In genomic region chr19:18631644-18632219, GRCm38 (mm10) we compare ENCODE assay signal across 8 mouse cellular contexts. TPM values are rescaled to one million over a fixed set of nuclear protein-coding genes. Genes with fewer than 3 reads are reported as not detected.
A peak's percentile ranks its signal among the peaks of the same experiment; 100 is the strongest.
DNase-seq lines count a peak whose midpoint lies in the region; ATAC-seq lines count a peak whose summit lies in the region.

Ostf1 (minus strand) TSS chr19:18631823.
Nmrk1 (plus strand) TSS chr19:18631950.

- H3K36me3 ChIP-seq in hindbrain, embryonic 16.5 days (ENCODE audit: control insufficient read depth, insufficient read depth, low read length): no peaks in the 10 kb centered on the region
- peaks cover 1% of the 10 kb centered on the region; the same call in 1 of the 2 replicates for H3K36me3 ChIP-seq in macrophage (ENCODE audit: inconsistent target)

- H3K4me2 ChIP-seq in hindbrain, embryonic 16.5 days (ENCODE audit: low read length): peak within 1 kb of the TSS; percentile 97

- peak within 1 kb of the TSS; percentile 76 for H3K9ac ChIP-seq in hindbrain, embryonic 16.5 days (ENCODE audit: low read depth, low read length)

- under 1% methylated on average over 51 of the region's 51 CpGs for WGBS in hindbrain, embryonic 16.5 days
- under 1% methylated on average over 47 of the region's 51 CpGs for WGBS in macrophage (ENCODE audit: missing documents)

- no peaks in the 10 kb centered on the region; the same call in 1 of the 2 replicates for H3K4me1 ChIP-seq in hindbrain, embryonic 16.5 days (ENCODE audit: control insufficient read depth, insufficient read depth, low read depth, low read length)

- peaks cover 75% of the 10 kb centered on the region for H3K79me2 ChIP-seq in macrophage (ENCODE audit: inconsistent target)

- peak; percentile 78 for DNase-seq in WW6 (ENCODE audit: low read depth, low spot score)
- DNase-seq in cerebellum, postnatal 4 days (ENCODE audit: low spot score in 2 of 2): peak; percentile 84 to 92
- peak; percentile 99 for DNase-seq in gastrocnemius, adult 18-20 months (ENCODE audit: low spot score)
- peak; percentile 93 to 94 for DNase-seq in left cerebral cortex, adult 18-20 months (ENCODE audit: low spot score in 2 of 2)
- DNase-seq in right cerebral cortex, adult 18-20 months: peak; percentile 94
- DNase-seq in urinary bladder, postnatal 10 days (ENCODE audit: low spot score): peak; percentile 91

- H3K4me3 ChIP-seq in hindbrain, embryonic 16.5 days (ENCODE audit: low read length): peak within 1 kb of the TSS; percentile 83
- peak within 1 kb of the TSS; percentile 69 for H3K4me3 ChIP-seq in macrophage (ENCODE audit: inconsistent target)

- ATAC-seq in hindbrain, embryonic 16.5 days: peak; percentile 99

- H3K9me3 ChIP-seq in hindbrain, embryonic 16.5 days (ENCODE audit: control insufficient read depth, low read length): no peaks in the 10 kb centered on the region

- no peaks in the 10 kb centered on the region for H3K27me3 ChIP-seq in hindbrain, embryonic 16.5 days (replicated peaks; ENCODE audit: control insufficient read depth, insufficient read depth, low read length)

- H3K27ac ChIP-seq in hindbrain, embryonic 16.5 days (ENCODE audit: low read depth, low read length): peak within 1 kb of the TSS; percentile 65
- H3K27ac ChIP-seq in macrophage: peak within 1 kb of the TSS; percentile 89

RNA-seq across cellular contexts. Expression of gene Ostf1, which starts in this region (rescaled TPM):
- 10 to 100 TPM; 24.2 to 24.3 TPM for total RNA-seq in gastrocnemius, adult 18-20 months (2021)
- 59.1 and 60.9 TPM in 2 replicates for polyA plus RNA-seq in hindbrain, embryonic 16.5 days (2015; fragmentation: Nextera tagmentation; extraction: Ambion mirVana)
- 10 to 100 TPM; 14.0 to 16.2 TPM for total RNA-seq in left cerebral cortex, adult 18-20 months (2021)
- total RNA-seq in macrophage (2018; cell fraction: chromatin; rRNA removed): 100 to 1,000 TPM in 20 of 26 experiments, 10 to 100 TPM in 6; 48.7 to 282 (median 168) TPM
- 100 to 1,000 TPM; 397 to 624 (median 488) TPM for total RNA-seq in macrophage (2018; cell fraction: cytosol; rRNA removed)
- 100 to 1,000 TPM in 24 of 26 experiments, 10 to 100 TPM in 2; 89.5 to 224 (median 144) TPM for total RNA-seq in macrophage (2018; cell fraction: nucleus; rRNA removed)
- 515 to 693 TPM (median 583 TPM) in 3 replicates for polyA plus RNA-seq in macrophage (2018)

RNA-seq across cellular contexts. Expression of gene Nmrk1, which starts in this region (rescaled TPM):
- total RNA-seq in gastrocnemius, adult 18-20 months (2021): 1 to 10 TPM; 2.6 to 3.5 TPM
- polyA plus RNA-seq in hindbrain, embryonic 16.5 days (2015; fragmentation: Nextera tagmentation; extraction: Ambion mirVana): 10.1 and 11.1 TPM in 2 replicates
- total RNA-seq in left cerebral cortex, adult 18-20 months (2021): 1 to 10 TPM; 5.8 to 5.9 TPM
- total RNA-seq in macrophage (2018; cell fraction: chromatin; rRNA removed): 100 to 1,000 TPM in 4 of 26 experiments, 10 to 100 TPM in 22; 13.6 to 128 (median 43.0) TPM
- 10 to 100 TPM in 18 of 26 experiments, 1 to 10 TPM in 8; 5.3 to 26.5 (median 12.8) TPM for total RNA-seq in macrophage (2018; cell fraction: cytosol; rRNA removed)
- total RNA-seq in macrophage (2018; cell fraction: nucleus; rRNA removed): 100 to 1,000 TPM in 1 of 26 experiments, 10 to 100 TPM in 25; 11.7 to 114 (median 31.0) TPM
- polyA plus RNA-seq in macrophage (2018): 16.2 to 41.4 TPM (median 17.9 TPM) in 3 replicates

Comparison
In these comparisons a context has a peak if more than half of its experiments do, and no peak if none do; other contexts are left out.
1. Peak in every context shown above with its lines: DNase-seq, ATAC-seq, H3K4me3 ChIP-seq and H3K27ac ChIP-seq.